Mouse (Mus musculus): ENCODE measurements around the gene Ints5.

Gene Ints5

DNA sequence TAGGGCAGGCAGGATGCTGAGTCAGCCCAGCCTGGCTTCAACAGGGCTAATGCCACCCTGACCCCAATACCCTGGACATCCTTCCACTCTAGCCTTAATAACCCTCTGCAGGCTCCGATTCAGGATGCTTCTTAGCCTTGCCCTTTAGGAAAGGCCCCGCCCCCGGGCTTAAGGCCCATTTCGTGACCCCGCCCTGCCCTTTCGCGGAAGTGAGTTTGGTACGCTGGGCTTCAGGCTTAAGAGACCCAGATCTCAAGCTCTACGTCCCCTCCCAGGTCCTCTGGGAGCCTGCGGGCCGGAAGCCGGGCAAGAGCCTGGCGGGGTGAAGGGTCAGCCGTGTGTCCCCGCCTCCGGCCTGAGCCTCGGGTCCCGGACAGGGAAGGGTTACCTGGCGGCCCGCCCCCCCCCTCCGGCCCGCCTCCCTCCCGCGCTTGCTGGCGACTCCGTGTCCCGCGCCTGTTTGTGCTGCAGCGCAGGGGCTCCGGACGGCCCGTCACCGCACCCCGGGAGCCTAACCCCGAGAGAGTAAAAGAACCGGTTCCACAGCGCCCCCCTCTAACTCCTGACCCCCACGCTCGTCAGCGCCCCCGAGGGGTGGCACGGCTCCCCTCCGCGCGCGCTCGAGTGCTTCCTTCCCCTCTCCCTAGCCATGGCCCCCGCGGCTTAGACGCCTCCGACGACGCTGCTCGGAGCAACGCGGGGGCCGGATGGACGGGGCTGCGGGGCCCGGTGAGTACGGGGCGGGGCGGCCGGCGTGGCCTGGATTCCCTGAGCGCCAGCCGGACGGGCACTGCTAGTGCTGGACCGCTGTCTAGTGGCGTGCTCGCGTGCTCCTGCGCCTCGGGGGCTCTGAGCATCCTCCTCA lies 36.7 kb downstream of the Ints5 start, which contains the start of the genes Rom1 and Eml3:
Gene Rom1, minus strand, starts transcription at position 133 of the 865 bp plus-strand sequence.
Gene Eml3, plus strand, starts transcription at position 329 of the 865 bp plus-strand sequence.
- peak; percentile 93 for DNase-seq (ENCODE audit: low spot score)

- DNase-seq (ENCODE audit: low spot score): no peak
These were observed 37.3 kb downstream of the Ints5 start for GRCm38 (mm10) chr19:8930117-8930516.

DNA sequence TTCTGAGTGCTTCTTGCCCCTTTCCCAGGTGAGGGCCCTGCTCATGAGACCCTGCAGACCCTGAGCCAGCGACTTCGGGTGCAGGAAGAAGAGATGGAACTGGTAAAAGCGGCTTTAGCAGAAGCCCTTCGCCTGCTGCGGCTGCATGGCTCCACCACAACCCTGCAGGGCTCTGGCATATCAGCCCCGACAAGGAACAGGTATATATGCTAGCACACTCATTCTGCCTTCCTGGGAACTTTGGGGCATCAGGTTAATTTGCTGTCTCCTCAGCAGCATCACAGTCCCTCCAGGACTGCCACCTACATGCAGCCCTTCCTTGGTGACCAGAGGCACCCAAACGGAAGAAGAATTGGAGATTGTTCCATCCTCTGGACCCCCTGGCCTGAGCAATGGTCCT lies 38.0 kb downstream of the Ints5 start:
- DNase-seq (ENCODE audit: low spot score): no peak

- no peak for DNase-seq (ENCODE audit: low spot score)
These were observed 43.9 kb downstream of the Ints5 start for GRCm38 (mm10) chr19:8936736-8937135.

DNA sequence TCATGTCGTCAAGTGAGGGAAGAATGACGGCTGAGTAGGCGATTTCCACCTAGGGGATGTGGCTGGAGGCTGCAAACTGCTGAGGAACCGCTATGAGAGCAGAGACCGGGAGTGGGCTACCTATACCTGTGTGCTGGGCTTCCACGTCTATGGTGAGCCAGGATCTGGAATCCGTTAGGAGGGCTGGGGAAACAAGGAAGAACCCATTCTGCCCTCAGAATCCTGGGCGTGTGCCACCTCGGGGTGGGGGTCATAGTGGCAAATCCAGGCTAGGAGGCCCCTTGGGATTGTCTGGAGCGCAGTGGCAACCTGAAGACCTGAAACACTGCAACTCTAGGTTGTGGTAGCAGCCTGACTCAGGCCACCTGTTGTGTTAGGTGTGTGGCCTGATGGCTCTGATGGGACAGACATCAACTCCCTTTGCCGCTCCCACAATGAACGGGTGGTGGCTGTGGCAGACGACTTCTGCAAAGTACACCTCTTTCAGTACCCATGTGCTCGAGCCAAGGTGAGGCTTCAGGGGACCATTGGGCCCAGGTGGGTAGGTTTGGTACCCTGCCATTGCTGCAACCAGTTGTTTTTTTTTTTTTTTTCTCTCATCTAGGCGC lies 47.8 kb downstream of the Ints5 start:
- DNase-seq (ENCODE audit: low spot score): no peak

- no peak for DNase-seq (ENCODE audit: low spot score)
These were observed 48.3 kb downstream of the Ints5 start for GRCm38 (mm10) chr19:8941136-8941514.

DNA sequence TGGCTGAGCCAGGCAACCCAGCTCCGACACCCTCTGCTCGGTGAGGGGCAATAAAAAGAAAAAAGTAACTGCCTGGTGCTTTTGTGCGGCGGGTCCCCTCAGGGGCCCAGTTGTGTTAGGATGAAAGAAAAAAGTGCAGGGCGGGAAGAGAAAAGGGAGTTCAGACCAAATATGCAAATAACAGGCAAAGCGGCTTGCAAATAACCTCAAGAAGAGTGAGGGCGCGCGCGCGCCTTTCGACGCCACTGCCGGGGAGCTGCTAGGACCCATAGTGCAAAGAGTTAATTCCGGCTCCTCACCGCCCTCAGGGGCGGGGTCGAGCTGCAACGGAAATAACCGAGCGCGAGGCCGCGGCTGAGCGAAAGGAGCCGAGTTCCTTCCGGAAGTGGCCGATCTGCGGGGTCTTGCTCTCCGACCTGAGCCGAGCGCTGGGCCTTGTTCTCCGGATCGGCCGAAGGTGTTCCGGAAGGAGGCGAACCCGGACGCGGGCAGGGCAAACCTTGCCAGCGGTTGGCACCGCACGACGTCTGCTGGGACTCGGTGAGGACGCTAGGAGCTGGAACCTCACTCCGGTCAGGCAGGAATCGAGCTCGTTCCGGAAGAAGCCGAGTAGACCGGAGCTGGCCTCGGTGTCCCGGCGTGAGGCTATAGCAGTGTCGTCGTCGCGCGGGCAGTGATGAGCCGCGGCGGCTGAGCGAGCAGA lies 48.9 kb downstream of the Ints5 start, which contains the start of gene Mta2:
Gene Mta2, plus strand, starts transcription at position 361 of the 703 bp plus-strand sequence.
- peak; percentile 97 for DNase-seq (ENCODE audit: low spot score)

DNA sequence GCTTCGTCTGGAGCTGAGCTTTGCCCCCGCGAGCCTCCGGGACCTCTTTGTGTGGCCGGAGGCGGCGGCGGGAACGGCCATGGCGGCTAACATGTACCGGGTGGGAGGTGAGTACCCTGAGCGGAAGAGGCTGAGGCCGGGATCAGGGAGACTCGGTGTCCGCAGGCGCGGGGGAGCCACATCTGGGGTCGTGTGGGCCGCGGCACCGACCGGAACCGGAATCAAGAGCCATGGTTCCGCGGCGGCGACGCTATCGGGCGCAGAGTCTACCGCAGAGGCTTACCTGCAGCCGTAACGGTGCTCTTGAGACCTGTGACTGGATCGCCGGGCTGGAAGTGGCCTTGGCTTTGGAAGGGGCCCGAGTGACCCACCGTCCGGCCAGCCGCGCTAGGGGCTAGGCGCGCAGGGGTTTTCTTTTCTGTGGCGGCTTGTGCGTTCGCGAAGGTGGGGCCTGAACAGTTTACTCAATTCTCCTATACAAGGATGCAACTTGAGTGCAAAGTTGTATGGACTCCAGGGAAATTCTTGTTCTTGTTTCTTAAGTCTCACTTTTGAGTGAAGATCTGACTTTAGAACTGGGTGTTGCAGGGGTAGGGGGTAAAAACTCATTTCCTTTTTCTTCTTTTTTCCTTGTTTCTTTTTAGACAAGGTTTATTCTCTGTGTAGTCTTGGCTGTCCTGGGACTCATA lies 49.6 kb downstream of the Ints5 start:
- no peak for DNase-seq (ENCODE audit: low spot score)

DNA sequence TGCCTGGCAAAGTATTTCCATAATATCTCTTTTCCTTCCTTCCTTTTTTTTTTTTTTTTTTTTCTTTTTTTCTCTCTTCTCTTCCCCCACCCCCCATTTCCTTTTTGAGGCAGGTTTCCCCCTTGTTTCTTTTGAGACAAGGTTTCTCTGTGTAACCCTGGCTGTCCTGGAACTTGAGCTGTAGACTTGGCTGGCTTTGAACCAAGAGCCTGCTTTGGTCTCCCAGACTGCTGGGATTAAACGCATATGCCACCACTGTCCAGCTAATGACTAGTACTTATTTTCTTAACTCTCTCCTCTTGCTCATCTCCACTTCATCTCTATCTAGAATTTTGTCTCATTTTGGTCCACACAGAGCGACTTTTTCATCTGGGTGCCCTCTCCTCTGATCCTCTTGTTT lies 50.2 kb downstream of the Ints5 start:
- DNase-seq (ENCODE audit: low spot score): no peak

DNA sequence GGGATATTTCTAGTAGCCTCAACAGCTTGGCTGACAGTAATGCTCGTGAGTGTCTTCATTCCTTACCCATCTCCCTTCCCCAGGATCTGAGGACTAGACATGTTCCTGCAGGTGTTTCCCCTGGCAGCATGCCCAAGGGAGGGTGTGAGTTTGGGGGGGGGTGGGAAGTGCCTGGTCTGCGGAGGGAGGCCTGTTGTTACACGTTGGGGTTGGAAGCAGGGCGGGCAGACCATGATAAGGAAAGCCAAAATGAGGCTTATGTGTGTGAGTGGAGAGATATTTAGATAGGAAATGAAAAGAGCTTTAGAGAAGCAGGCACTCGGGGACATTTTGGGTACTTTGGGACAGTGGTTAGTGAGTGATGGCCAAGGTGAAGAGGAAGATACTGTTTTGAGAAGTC lies 51.3 kb downstream of the Ints5 start:
- no peak for DNase-seq (ENCODE audit: low spot score)

DNA sequence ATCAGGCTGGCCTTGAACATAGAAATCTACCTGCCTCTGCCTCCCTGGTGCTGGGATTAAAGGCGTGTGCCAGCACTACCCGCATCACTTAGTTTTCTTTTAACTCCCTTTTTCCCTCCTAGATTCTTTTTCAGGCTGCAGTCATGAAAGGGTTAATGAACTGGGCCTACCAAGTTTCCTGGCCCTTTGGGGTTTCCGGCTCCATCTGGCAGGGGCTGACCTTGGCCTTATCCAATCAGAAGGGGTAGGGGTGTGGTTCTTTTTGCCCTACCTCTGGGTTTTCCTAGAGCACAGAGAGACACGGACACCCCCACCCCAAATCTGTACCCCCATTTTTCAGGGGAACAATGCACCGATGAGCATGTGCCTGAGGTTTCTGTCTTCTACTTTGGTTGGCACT lies 51.9 kb downstream of the Ints5 start:
- DNase-seq (ENCODE audit: low spot score): peak; percentile 47

- no peak for DNase-seq (ENCODE audit: low spot score)
These were observed 52.4 kb downstream of the Ints5 start for GRCm38 (mm10) chr19:8945251-8945650.

- no peak for DNase-seq (ENCODE audit: low spot score)
These were observed 54.1 kb downstream of the Ints5 start for GRCm38 (mm10) chr19:8946929-8947328.

Measured in yolk sac, embryonic 10.5 days (tissue).